Mouse (Mus musculus): ENCODE measurements at regions not wholly inside any gene's neighbourhood (a gene's known extent, or its start where the extent isn't known, plus 50 kb on each side); places are given as distances from the start of the nearest gene placed in this dataset.

- WGBS, result 36% methylated on average over 9 of the region's 9 CpGs
- ATAC-seq (ENCODE audit: low FRiP score), result peak; percentile 70; the same call in 1 of the 2 replicates
- no peaks in the 10 kb centered on the region for H3K9me3 ChIP-seq (replicated peaks)
Observed at GRCm38 (mm10) chr15:71240647-71241351, 2593.6 kb upstream of the Gm6569 start.

GRCm38 (mm10) chr15:71243539-71243938 lies 2590.8 kb upstream of the Gm6569 start:
- 77% methylated on average over 9 of the region's 9 CpGs for WGBS
- H3K4me1 ChIP-seq, result no peaks in the 10 kb centered on the region
- no peak overlapping the region for H3K9ac ChIP-seq (replicated peaks)
- ATAC-seq (ENCODE audit: low FRiP score), result no peak
- no peak overlapping the region for H3K4me3 ChIP-seq (replicated peaks)
- no peaks in the 10 kb centered on the region for H3K36me3 ChIP-seq
- H3K9me3 ChIP-seq (replicated peaks), result no peaks in the 10 kb centered on the region
- H3K27ac ChIP-seq (replicated peaks), result no peak overlapping the region
- H3K27me3 ChIP-seq (replicated peaks), result no peaks in the 10 kb centered on the region
- no peak overlapping the region for H3K4me2 ChIP-seq

More at GRCm38 (mm10) chr15:71240647-71241351, 2593.6 kb upstream of the Gm6569 start:
- Histone ChIP-seq H3K9ac (replicated peaks) (no peak overlapping the region), H3K4me2 (no peak overlapping the region), H3K4me1 (no peaks in the 10 kb centered on the region), H3K27me3 (replicated peaks) (no peaks in the 10 kb centered on the region), H3K27ac (replicated peaks) (no peak overlapping the region), H3K36me3 (no peaks in the 10 kb centered on the region), H3K4me3 (replicated peaks) (no peak overlapping the region)

GRCm38 (mm10) chr15:71275876-71276565 lies 2558.3 kb upstream of the Gm6569 start:
- Histone ChIP-seq H3K9me3 (replicated peaks) (no peaks in the 10 kb centered on the region), H3K27ac (replicated peaks) (no peak overlapping the region), H3K36me3 (no peaks in the 10 kb centered on the region), H3K4me2 (no peak overlapping the region), H3K4me1 (no peaks in the 10 kb centered on the region), H3K4me3 (replicated peaks) (no peak overlapping the region), H3K9ac (replicated peaks) (no peak overlapping the region), H3K27me3 (replicated peaks) (no peaks in the 10 kb centered on the region)
- 73% methylated on average over 2 of the region's 2 CpGs for WGBS
- peak; percentile 28; the same call in 1 of the 2 replicates for ATAC-seq (ENCODE audit: low FRiP score)

GRCm38 (mm10) chr15:71276566-71276912 lies 2557.8 kb upstream of the Gm6569 start:
- 55% methylated on average over 2 of the region's 2 CpGs for whole genome bisulfite sequencing
- Histone ChIP-seq H3K4me1 (no peaks in the 10 kb centered on the region), H3K27me3 (replicated peaks) (no peaks in the 10 kb centered on the region), H3K4me3 (replicated peaks) (no peak overlapping the region), H3K4me2 (no peak overlapping the region), H3K27ac (replicated peaks) (no peak overlapping the region), H3K36me3 (no peaks in the 10 kb centered on the region), H3K9me3 (replicated peaks) (no peaks in the 10 kb centered on the region), H3K9ac (replicated peaks) (no peak overlapping the region)
- no peak for ATAC-seq (ENCODE audit: low FRiP score)

GRCm38 (mm10) chr15:71277388-71277787 lies 2557.0 kb upstream of the Gm6569 start:
- ATAC-seq (ENCODE audit: low FRiP score), result no peak

GRCm38 (mm10) chr15:71283775-71284174 lies 2550.6 kb upstream of the Gm6569 start:
- H3K4me3 ChIP-seq (replicated peaks), result no peak overlapping the region
- H3K4me1 ChIP-seq, result no peaks in the 10 kb centered on the region
- no peaks in the 10 kb centered on the region for H3K36me3 ChIP-seq
- ATAC-seq (ENCODE audit: low FRiP score), result no peak
- no peak overlapping the region for H3K4me2 ChIP-seq
- WGBS, result 44% methylated on average over 3 of the region's 3 CpGs
- H3K27ac ChIP-seq (replicated peaks), result no peak overlapping the region
- H3K9ac ChIP-seq (replicated peaks), result no peak overlapping the region
- no peaks in the 10 kb centered on the region for H3K27me3 ChIP-seq (replicated peaks)
- no peaks in the 10 kb centered on the region for H3K9me3 ChIP-seq (replicated peaks)

More at GRCm38 (mm10) chr15:71277388-71277787, 2557.0 kb upstream of the Gm6569 start:
- no peaks in the 10 kb centered on the region for H3K27me3 ChIP-seq (replicated peaks)
- no peaks in the 10 kb centered on the region for H3K9me3 ChIP-seq (replicated peaks)
- H3K27ac ChIP-seq (replicated peaks), result no peak overlapping the region
- no peaks in the 10 kb centered on the region for H3K36me3 ChIP-seq
- no peaks in the 10 kb centered on the region for H3K4me1 ChIP-seq
- H3K4me3 ChIP-seq (replicated peaks), result no peak overlapping the region
- WGBS, result 72% methylated on average over 2 of the region's 2 CpGs
- H3K4me2 ChIP-seq, result no peak overlapping the region
- H3K9ac ChIP-seq (replicated peaks), result no peak overlapping the region

GRCm38 (mm10) chr15:71302541-71302940 lies 2531.8 kb upstream of the Gm6569 start:
- H3K36me3 ChIP-seq, result no peaks in the 10 kb centered on the region
- ATAC-seq (ENCODE audit: low FRiP score), result no peak
- H3K27me3 ChIP-seq (replicated peaks), result no peaks in the 10 kb centered on the region
- no peak overlapping the region for H3K4me3 ChIP-seq (replicated peaks)
- no peak overlapping the region for H3K4me2 ChIP-seq
- no peak overlapping the region for H3K9ac ChIP-seq (replicated peaks)
- no peaks in the 10 kb centered on the region for H3K9me3 ChIP-seq (replicated peaks)
- no peaks in the 10 kb centered on the region for H3K4me1 ChIP-seq
- H3K27ac ChIP-seq (replicated peaks), result no peak overlapping the region

GRCm38 (mm10) chr15:71310230-71310629 lies 2524.1 kb upstream of the Gm6569 start:
- WGBS, result 66% methylated on average over 3 of the region's 3 CpGs
- Histone ChIP-seq H3K4me1 (no peaks in the 10 kb centered on the region), H3K27ac (replicated peaks) (no peak overlapping the region), H3K4me2 (no peak overlapping the region), H3K27me3 (replicated peaks) (no peaks in the 10 kb centered on the region), H3K9ac (replicated peaks) (no peak overlapping the region), H3K9me3 (replicated peaks) (no peaks in the 10 kb centered on the region), H3K4me3 (replicated peaks) (no peak overlapping the region), H3K36me3 (no peaks in the 10 kb centered on the region)
- no peak for ATAC-seq (ENCODE audit: low FRiP score)

GRCm38 (mm10) chr15:71326596-71326995 lies 2507.8 kb upstream of the Gm6569 start:
- H3K27me3 ChIP-seq (replicated peaks), result no peaks in the 10 kb centered on the region
- no peak overlapping the region for H3K4me3 ChIP-seq (replicated peaks)
- no peaks in the 10 kb centered on the region for H3K4me1 ChIP-seq
- 62% methylated on average over 3 of the region's 3 CpGs for WGBS
- no peak overlapping the region for H3K27ac ChIP-seq (replicated peaks)
- ATAC-seq (ENCODE audit: low FRiP score), result no peak
- H3K9me3 ChIP-seq (replicated peaks), result no peaks in the 10 kb centered on the region
- no peaks in the 10 kb centered on the region for H3K36me3 ChIP-seq
- H3K4me2 ChIP-seq, result no peak overlapping the region
- H3K9ac ChIP-seq (replicated peaks), result no peak overlapping the region

- no peak overlapping the region for H3K4me2 ChIP-seq
- 31% methylated on average over 4 of the region's 4 CpGs for WGBS
- ATAC-seq (ENCODE audit: low FRiP score), result no peak
Observed at GRCm38 (mm10) chr15:71358189-71358790, 2476.1 kb upstream of the Gm6569 start.

GRCm38 (mm10) chr15:71375775-71376174 lies 2458.6 kb upstream of the Gm6569 start:
- Histone ChIP-seq H3K4me1 (no peaks in the 10 kb centered on the region), H3K27ac (replicated peaks) (no peak overlapping the region), H3K4me2 (no peak overlapping the region), H3K4me3 (replicated peaks) (no peak overlapping the region), H3K36me3 (no peaks in the 10 kb centered on the region), H3K9me3 (replicated peaks) (no peaks in the 10 kb centered on the region), H3K9ac (replicated peaks) (no peak overlapping the region), H3K27me3 (replicated peaks) (no peaks in the 10 kb centered on the region)
- peak; percentile 84; the same call in 1 of the 2 replicates for ATAC-seq (ENCODE audit: low FRiP score)
- 33% methylated on average over 3 of the region's 3 CpGs for WGBS

More at GRCm38 (mm10) chr15:71358189-71358790, 2476.1 kb upstream of the Gm6569 start:
- Histone ChIP-seq H3K36me3 (no peaks in the 10 kb centered on the region), H3K27ac (replicated peaks) (no peak overlapping the region), H3K27me3 (replicated peaks) (no peaks in the 10 kb centered on the region), H3K9me3 (replicated peaks) (no peaks in the 10 kb centered on the region), H3K9ac (replicated peaks) (no peak overlapping the region), H3K4me1 (no peaks in the 10 kb centered on the region), H3K4me3 (replicated peaks) (no peak overlapping the region)

Measured in neural tube, embryonic 15.5 days (tissue).